Mouse (Mus musculus) thymus, adult 2 months (tissue): ENCODE results near the gene Med25. TPM values are rescaled to one million over a fixed set of nuclear protein-coding genes. Genes with fewer than 3 reads are reported as not detected.

Experiments
- DNase-seq: peaks from one replicate; pipeline ENCODE4 v3.0.0; 2021
- H3K27ac ChIP-seq: fragments of 200-500 bp; 2 replicates; pipeline ENCODE4 v1.5.1; 2012; ENCODE audit warnings: low read length, control low read depth; ENCODE audit not compliant: control insufficient read depth, insufficient read depth
- H3K27me3 ChIP-seq: fragments of 200-500 bp; 2 replicates; pipeline ENCODE4 v1.6.1; 2012; ENCODE audit warnings: mild to moderate bottlenecking, low read length, moderate library complexity, mixed read lengths; ENCODE audit not compliant: control insufficient read depth, insufficient read depth
- H3K36me3 ChIP-seq: fragments of 200-500 bp; 2 replicates; pipeline ENCODE4 v1.6.1; 2012; ENCODE audit warnings: mild to moderate bottlenecking, low read length, moderate library complexity; ENCODE audit not compliant: control insufficient read depth, insufficient read depth
- H3K4me1 ChIP-seq: fragments of 200-500 bp; replicated peaks from 2 replicates; pipeline ENCODE4 v1.6.1; 2012; ENCODE audit warnings: low read length; ENCODE audit not compliant: control insufficient read depth, insufficient read depth
- H3K4me3 ChIP-seq: fragments of 200-500 bp; 2 replicates; pipeline ENCODE4 v1.5.1; 2012; ENCODE audit warnings: mild to moderate bottlenecking, low read length, control low read depth, moderate library complexity; ENCODE audit not compliant: control insufficient read depth, insufficient read depth
- CTCF ChIP-seq: fragments of 200-500 bp; IDR thresholded peaks from 2 replicates; pipeline ENCODE4 v1.5.1; 2012; ENCODE audit warnings: mild to moderate bottlenecking, control low read depth, low read length, moderate library complexity, borderline replicate concordance; ENCODE audit not compliant: control insufficient read depth, poor library complexity, insufficient read depth; ENCODE audit errors: extremely low read depth
- POLR2A ChIP-seq: fragments of 200-500 bp; IDR thresholded peaks from 2 replicates; pipeline ENCODE4 v1.6.1; 2012; ENCODE audit warnings: mild to moderate bottlenecking, low read length, control low read depth, moderate library complexity; ENCODE audit not compliant: control insufficient read depth, poor library complexity, insufficient read depth; ENCODE audit errors: extremely low read depth
- WGBS: fragments of 180-500 bp; shearing (Covaris S2); methylation state at CpG from one replicate; pipeline ENCODE4 v1.1.7; 2018; 5-methylcytosine and 5-hydroxymethylcytosine counted together
- polyA plus RNA-seq: library from polyadenylated mRNA; depleted of rRNA; stranded (reverse); fragments of >200 nt; gene quantifications from 2 replicates; pipeline ENCODE4 v1.2.3, GENCODE M21; 2012

The Med25 gene
- polyA plus RNA-seq, 1 experiment: 220 TPM

DNA sequence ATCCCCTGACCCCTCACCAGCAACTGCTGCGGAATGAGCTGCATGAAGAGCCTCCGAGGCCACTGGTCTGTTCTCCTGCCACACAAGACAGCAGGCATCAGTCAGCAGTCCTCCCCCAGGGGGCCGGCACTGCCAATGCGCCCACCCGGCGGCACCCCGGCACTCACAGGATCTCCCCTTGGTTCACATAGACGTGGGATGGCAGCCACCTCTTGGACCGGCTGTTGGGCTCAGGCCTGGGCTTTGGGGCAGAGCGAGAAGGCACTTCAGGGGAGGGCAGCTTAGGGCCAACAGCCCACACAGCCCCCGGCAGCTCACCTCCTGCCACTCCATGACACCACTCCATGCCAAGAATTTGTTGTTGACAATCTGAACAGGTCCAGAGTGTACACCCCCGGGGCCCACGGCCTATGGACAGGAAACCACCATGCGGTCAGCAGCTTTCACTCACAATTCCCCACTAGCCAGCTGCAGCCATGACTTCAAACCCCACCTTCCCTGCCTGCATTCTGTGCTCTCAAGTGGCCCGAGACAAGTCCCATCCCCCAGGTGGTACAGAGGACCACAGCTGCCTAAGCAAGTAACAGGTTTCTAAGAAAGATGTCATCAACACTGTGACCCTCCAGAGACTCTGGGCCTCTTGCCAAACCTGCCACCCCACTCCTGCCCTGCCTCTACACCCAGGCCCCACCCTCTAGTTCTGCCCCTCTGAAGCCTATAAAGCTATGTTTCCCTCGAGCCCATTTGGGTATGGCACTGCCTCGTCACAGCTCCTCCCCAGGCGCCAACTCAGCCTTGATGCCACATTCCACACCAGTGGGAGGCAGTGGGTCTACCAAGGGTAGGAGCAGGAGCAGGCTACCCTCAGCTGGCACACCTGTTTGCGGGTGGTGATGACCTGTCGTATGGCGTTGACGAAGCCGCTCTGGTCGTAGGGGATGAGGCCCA lies 27.6 kb downstream of the Med25 start:
- no peak for DNase-seq
- WGBS: 87% methylated on average over 24 of the region's 24 CpGs
- TF ChIP-seq CTCF (no peak), POLR2A (no peak)
- Histone ChIP-seq H3K4me3 (no peak overlapping the region), H3K36me3 (peaks cover 27% of the 10 kb centered on the region), H3K27ac (no peak overlapping the region), H3K4me1 (peaks cover 18% of the 10 kb centered on the region), H3K27me3 (no peaks in the 10 kb centered on the region)

DNA sequence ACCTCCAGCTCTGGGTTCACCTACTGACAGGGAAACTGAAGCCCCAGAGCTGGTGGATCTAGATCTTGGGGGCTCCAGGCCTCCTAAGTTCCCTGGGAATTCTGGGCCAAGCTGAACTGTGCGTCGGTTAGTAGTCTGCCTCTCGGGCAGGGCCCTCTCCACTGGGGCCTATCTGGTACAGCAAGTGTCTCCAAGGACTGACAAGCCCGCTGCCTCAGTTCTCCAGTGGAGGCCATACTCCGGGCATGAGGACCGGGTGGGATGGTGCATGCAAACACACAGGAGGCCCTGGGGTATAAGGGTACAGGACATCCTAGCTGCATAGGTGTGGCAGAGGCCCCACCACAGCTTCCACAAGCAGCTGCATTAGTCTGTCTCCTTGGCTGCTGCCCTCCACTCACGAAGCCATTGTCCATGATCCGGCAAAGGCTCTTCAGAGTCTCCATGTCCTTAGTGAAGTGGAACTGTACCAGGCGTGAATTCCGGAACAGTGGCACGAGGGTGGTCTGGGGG lies 28.5 kb downstream of the Med25 start:
- no peak for DNase-seq
- no peak overlapping the region for H3K4me3 ChIP-seq
- peaks cover 18% of the 10 kb centered on the region for H3K4me1 ChIP-seq
- H3K36me3 ChIP-seq: peaks cover 27% of the 10 kb centered on the region
- TF ChIP-seq POLR2A (no peak), CTCF (no peak)
- H3K27ac ChIP-seq: no peak overlapping the region
- WGBS: 95% methylated on average over 11 of the region's 11 CpGs
- no peaks in the 10 kb centered on the region for H3K27me3 ChIP-seq

DNA sequence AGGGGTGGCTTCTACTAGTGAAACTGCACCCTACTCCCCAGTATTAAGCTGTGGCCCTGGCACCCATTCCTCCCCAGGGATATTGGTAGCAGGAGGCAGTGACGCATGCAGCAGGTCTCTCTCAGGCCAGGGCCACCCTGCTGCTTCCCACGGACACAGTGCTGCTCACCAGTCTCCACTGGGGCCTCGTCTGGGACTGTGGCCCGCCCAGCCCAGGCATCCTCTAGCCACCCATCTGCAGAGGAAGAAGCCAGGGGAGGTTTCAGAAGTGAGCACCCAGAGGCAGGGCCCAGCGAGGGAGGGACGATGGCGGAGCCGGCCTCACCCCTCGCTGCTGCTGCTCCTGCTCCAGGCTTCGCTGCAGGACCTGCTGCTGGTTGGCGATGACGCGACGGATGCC lies 29.3 kb downstream of the Med25 start:
- 95% methylated on average over 14 of the region's 14 CpGs for WGBS
- H3K36me3 ChIP-seq: peaks cover 27% of the 10 kb centered on the region
- no peak for DNase-seq

GRCm38 (mm10) chr7:44862434-44862833 lies 30.1 kb downstream of the Med25 start:
- H3K36me3 ChIP-seq: peaks cover 27% of the 10 kb centered on the region
- no peak overlapping the region for H3K27ac ChIP-seq
- TF ChIP-seq POLR2A: no peak
- no peak for TF ChIP-seq CTCF
- no peaks in the 10 kb centered on the region for H3K27me3 ChIP-seq
- H3K4me3 ChIP-seq: no peak overlapping the region
- no peak for DNase-seq
- 96% methylated on average over 8 of the region's 8 CpGs for WGBS
- peaks cover 16% of the 10 kb centered on the region for H3K4me1 ChIP-seq

More for the DNA sequence above, 29.3 kb downstream of the Med25 start:
- Histone ChIP-seq H3K27me3 (no peaks in the 10 kb centered on the region), H3K4me1 (peaks cover 19% of the 10 kb centered on the region), H3K27ac (no peak overlapping the region), H3K4me3 (no peak overlapping the region)
- TF ChIP-seq CTCF (no peak), POLR2A (no peak)

- peaks cover 27% of the 10 kb centered on the region for H3K36me3 ChIP-seq
- no peak overlapping the region for H3K27ac ChIP-seq
- no peak overlapping the region for H3K4me3 ChIP-seq
- H3K27me3 ChIP-seq: no peaks in the 10 kb centered on the region
- 93% methylated on average over 14 of the region's 14 CpGs for WGBS
- peaks cover 15% of the 10 kb centered on the region for H3K4me1 ChIP-seq
- no peak for DNase-seq
- TF ChIP-seq POLR2A (no peak), CTCF (no peak)
These were observed 31.1 kb downstream of the Med25 start for GRCm38 (mm10) chr7:44861429-44861816.

- Histone ChIP-seq H3K4me1 (peaks cover 17% of the 10 kb centered on the region), H3K27ac (no peak overlapping the region), H3K36me3 (peaks cover 27% of the 10 kb centered on the region), H3K4me3 (no peak overlapping the region), H3K27me3 (no peaks in the 10 kb centered on the region)
- TF ChIP-seq POLR2A: no peak
- peak; percentile 77; the same call in 1 of the 2 replicates for TF ChIP-seq CTCF
- peak; percentile 67 for DNase-seq
- WGBS: 74% methylated on average over 22 of the region's 22 CpGs
These were observed 31.7 kb downstream of the Med25 start for GRCm38 (mm10) chr7:44860576-44861428.
